Mouse (Mus musculus) megakaryocyte, embryonic 14.5 days (primary cell): ENCODE measurements around the gene Pnpla3. TPM values are rescaled to one million over a fixed set of nuclear protein-coding genes. Genes with fewer than 3 reads are reported as not detected.

Experiments
- H3K27me3 ChIP-seq: replicated peaks from 2 replicates; pipeline ENCODE3; 2012; ENCODE audit warnings: inconsistent platforms
- H3K36me3 ChIP-seq: replicated peaks from 2 replicates; pipeline ENCODE3; 2012; ENCODE audit warnings: low read length, inconsistent platforms, mixed read lengths
- H3K4me1 ChIP-seq: 2 replicates; pipeline ENCODE4 v1.6.1; 2012; ENCODE audit warnings: inconsistent platforms
- H3K4me3 ChIP-seq: replicated peaks from 2 replicates; pipeline ENCODE3; 2012; ENCODE audit warnings: moderate library complexity, mild to moderate bottlenecking, inconsistent platforms
- H3K9me3 ChIP-seq: 2 replicates; pipeline ENCODE4 v1.6.1; 2012; ENCODE audit warnings: inconsistent platforms
- FLI1 ChIP-seq: IDR thresholded peaks from 2 replicates; pipeline ENCODE4 v1.6.1; 2012; ENCODE audit warnings: low read length, inconsistent platforms, mixed read lengths
- GATA1 ChIP-seq: IDR thresholded peaks from 3 replicates; pipeline ENCODE4 v1.6.1; 2012; ENCODE audit warnings: mixed read lengths, low read length, inconsistent platforms, borderline replicate concordance
- polyA plus RNA-seq: library from polyadenylated mRNA; stranded (reverse); fragments of >175 nt; gene quantifications from 2 replicates; pipeline ENCODE4 v1.2.3, GENCODE M21; 2012; ENCODE audit warnings: low replicate concordance; ENCODE audit not compliant: insufficient read depth

Gene Pnpla3
- polyA plus RNA-seq, 1 experiment: not detected

- H3K36me3 ChIP-seq: no peaks in the 10 kb centered on the region
- peaks cover 3% of the 10 kb centered on the region; the same call in 1 of the 2 replicates for H3K9me3 ChIP-seq
- peaks cover 31% of the 10 kb centered on the region for H3K4me1 ChIP-seq
- H3K27me3 ChIP-seq: peaks cover 35% of the 10 kb centered on the region
- peak overlapping the region; percentile 94 for H3K4me3 ChIP-seq
- TF ChIP-seq FLI1: no peak
- no peak for TF ChIP-seq GATA1
Observed at GRCm38 (mm10) chr15:84168170-84169161, 829 bp downstream of the Pnpla3 start.

GRCm38 (mm10) chr15:84169511-84169910 lies 1.9 kb downstream of the Pnpla3 start:
- no peak for TF ChIP-seq FLI1
- no peak for TF ChIP-seq GATA1
- no peaks in the 10 kb centered on the region for H3K36me3 ChIP-seq
- H3K27me3 ChIP-seq: peaks cover 40% of the 10 kb centered on the region
- no peaks in the 10 kb centered on the region for H3K9me3 ChIP-seq
- H3K4me1 ChIP-seq: peaks cover 31% of the 10 kb centered on the region
- H3K4me3 ChIP-seq: no peak overlapping the region

GRCm38 (mm10) chr15:84171166-84171565 lies 3.5 kb downstream of the Pnpla3 start:
- peaks cover 35% of the 10 kb centered on the region for H3K27me3 ChIP-seq
- TF ChIP-seq FLI1 (no peak), GATA1 (no peak)
- H3K36me3 ChIP-seq: no peaks in the 10 kb centered on the region
- peaks cover 31% of the 10 kb centered on the region for H3K4me1 ChIP-seq
- H3K4me3 ChIP-seq: no peak overlapping the region
- no peaks in the 10 kb centered on the region for H3K9me3 ChIP-seq

- Histone ChIP-seq H3K4me3 (no peak overlapping the region), H3K4me1 (peaks cover 37% of the 10 kb centered on the region), H3K27me3 (peaks cover 28% of the 10 kb centered on the region), H3K36me3 (no peaks in the 10 kb centered on the region), H3K9me3 (no peaks in the 10 kb centered on the region)
- TF ChIP-seq GATA1 (no peak), FLI1 (no peak)
Observed at GRCm38 (mm10) chr15:84178733-84179132, 11.1 kb downstream of the Pnpla3 start.

- peaks cover 67% of the 10 kb centered on the region for H3K4me1 ChIP-seq
- no peaks in the 10 kb centered on the region for H3K36me3 ChIP-seq
- peaks cover 17% of the 10 kb centered on the region for H3K27me3 ChIP-seq
- H3K4me3 ChIP-seq: no peak overlapping the region
- no peaks in the 10 kb centered on the region for H3K9me3 ChIP-seq
- no peak for TF ChIP-seq GATA1
- no peak for TF ChIP-seq FLI1
Observed at GRCm38 (mm10) chr15:84182000-84182399, 14.4 kb downstream of the Pnpla3 start.

GRCm38 (mm10) chr15:84183967-84184366 lies 16.3 kb downstream of the Pnpla3 start:
- H3K27me3 ChIP-seq: peaks cover 14% of the 10 kb centered on the region
- no peaks in the 10 kb centered on the region for H3K9me3 ChIP-seq
- peaks cover 66% of the 10 kb centered on the region for H3K4me1 ChIP-seq
- no peak for TF ChIP-seq GATA1
- TF ChIP-seq FLI1: no peak
- H3K36me3 ChIP-seq: no peaks in the 10 kb centered on the region
- H3K4me3 ChIP-seq: peak overlapping the region; percentile 72

GRCm38 (mm10) chr15:84186196-84186595 lies 18.6 kb downstream of the Pnpla3 start:
- TF ChIP-seq FLI1 (no peak), GATA1 (no peak)

GRCm38 (mm10) chr15:84188887-84189530 lies 21.4 kb downstream of the Pnpla3 start:
- H3K4me1 ChIP-seq: peaks cover 72% of the 10 kb centered on the region
- no peaks in the 10 kb centered on the region for H3K9me3 ChIP-seq
- TF ChIP-seq GATA1 (no peak), FLI1 (no peak)
- H3K36me3 ChIP-seq: peaks cover 10% of the 10 kb centered on the region
- no peaks in the 10 kb centered on the region for H3K27me3 ChIP-seq
- H3K4me3 ChIP-seq: no peak overlapping the region

More at GRCm38 (mm10) chr15:84186196-84186595, 18.6 kb downstream of the Pnpla3 start:
- peaks cover 68% of the 10 kb centered on the region for H3K4me1 ChIP-seq
- peaks cover 3% of the 10 kb centered on the region for H3K27me3 ChIP-seq
- H3K4me3 ChIP-seq: no peak overlapping the region
- no peaks in the 10 kb centered on the region for H3K9me3 ChIP-seq
- no peaks in the 10 kb centered on the region for H3K36me3 ChIP-seq

GRCm38 (mm10) chr15:84189881-84190280 lies 22.2 kb downstream of the Pnpla3 start:
- H3K36me3 ChIP-seq: peaks cover 19% of the 10 kb centered on the region
- H3K4me3 ChIP-seq: no peak overlapping the region
- no peaks in the 10 kb centered on the region for H3K9me3 ChIP-seq
- H3K4me1 ChIP-seq: peaks cover 72% of the 10 kb centered on the region
- no peaks in the 10 kb centered on the region for H3K27me3 ChIP-seq
- TF ChIP-seq FLI1 (no peak), GATA1 (no peak)

- TF ChIP-seq FLI1: no peak
- no peak for TF ChIP-seq GATA1
- peak overlapping the region; percentile 97 for H3K4me3 ChIP-seq
- no peaks in the 10 kb centered on the region for H3K9me3 ChIP-seq
- H3K4me1 ChIP-seq: peaks cover 70% of the 10 kb centered on the region
- peaks cover 36% of the 10 kb centered on the region for H3K36me3 ChIP-seq
- H3K27me3 ChIP-seq: no peaks in the 10 kb centered on the region
Observed at GRCm38 (mm10) chr15:84191724-84192057, 24.1 kb downstream of the Pnpla3 start.
